Mouse (Mus musculus): ENCODE results near the gene Baiap2. TPM values are rescaled to one million over a fixed set of nuclear protein-coding genes. Genes with fewer than 3 reads are reported as not detected.

Gene Baiap2
- polyA plus RNA-seq, 1 experiment from 2014 or later: 11.6 TPM

- no peak overlapping the region for H3K27ac ChIP-seq
- no peak overlapping the region for H3K4me3 ChIP-seq
- no peak for DNase-seq (ENCODE audit: low spot score)
- WGBS: 72% methylated on average over 8 of the region's 8 CpGs
- H3K27me3 ChIP-seq (ENCODE audit: insufficient read depth, poor library complexity, severe bottlenecking): no peaks in the 10 kb centered on the region
- H3K9me3 ChIP-seq: no peaks in the 10 kb centered on the region
- H3K36me3 ChIP-seq: peaks cover 10% of the 10 kb centered on the region; the same call in 1 of the 2 replicates
- H3K4me1 ChIP-seq: no peaks in the 10 kb centered on the region
Observed at GRCm38 (mm10) chr11:119975739-119976501, 33.4 kb downstream of the Baiap2 start.

DNA sequence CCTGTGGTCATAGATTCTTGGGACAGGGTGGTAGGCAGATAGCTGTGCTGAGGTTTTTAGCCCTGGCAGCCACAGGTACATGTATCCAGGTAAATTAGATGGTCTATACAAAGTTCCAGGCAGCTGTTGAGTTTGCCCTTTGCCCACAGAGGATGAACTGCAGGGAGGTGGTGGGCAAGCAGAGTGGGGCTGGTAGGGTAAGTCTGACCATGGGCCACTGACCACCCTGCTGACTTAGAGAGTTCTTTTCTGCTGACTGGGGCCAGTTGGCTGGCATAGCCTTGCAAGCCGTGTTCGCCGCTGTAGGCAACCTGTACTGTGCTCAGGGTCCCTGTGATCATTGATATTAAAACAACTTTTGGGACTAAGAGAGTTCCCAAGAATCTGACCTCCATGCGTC lies 36.1 kb downstream of the Baiap2 start:
- DNase-seq (ENCODE audit: low spot score): no peak
- no peaks in the 10 kb centered on the region for H3K4me1 ChIP-seq
- no peaks in the 10 kb centered on the region for H3K27me3 ChIP-seq (ENCODE audit: insufficient read depth, poor library complexity, severe bottlenecking)
- WGBS: 89% methylated on average over 4 of the region's 4 CpGs
- no peaks in the 10 kb centered on the region for H3K9me3 ChIP-seq
- no peak overlapping the region for H3K27ac ChIP-seq
- no peak overlapping the region for H3K4me3 ChIP-seq
- peaks cover 14% of the 10 kb centered on the region for H3K36me3 ChIP-seq

DNA sequence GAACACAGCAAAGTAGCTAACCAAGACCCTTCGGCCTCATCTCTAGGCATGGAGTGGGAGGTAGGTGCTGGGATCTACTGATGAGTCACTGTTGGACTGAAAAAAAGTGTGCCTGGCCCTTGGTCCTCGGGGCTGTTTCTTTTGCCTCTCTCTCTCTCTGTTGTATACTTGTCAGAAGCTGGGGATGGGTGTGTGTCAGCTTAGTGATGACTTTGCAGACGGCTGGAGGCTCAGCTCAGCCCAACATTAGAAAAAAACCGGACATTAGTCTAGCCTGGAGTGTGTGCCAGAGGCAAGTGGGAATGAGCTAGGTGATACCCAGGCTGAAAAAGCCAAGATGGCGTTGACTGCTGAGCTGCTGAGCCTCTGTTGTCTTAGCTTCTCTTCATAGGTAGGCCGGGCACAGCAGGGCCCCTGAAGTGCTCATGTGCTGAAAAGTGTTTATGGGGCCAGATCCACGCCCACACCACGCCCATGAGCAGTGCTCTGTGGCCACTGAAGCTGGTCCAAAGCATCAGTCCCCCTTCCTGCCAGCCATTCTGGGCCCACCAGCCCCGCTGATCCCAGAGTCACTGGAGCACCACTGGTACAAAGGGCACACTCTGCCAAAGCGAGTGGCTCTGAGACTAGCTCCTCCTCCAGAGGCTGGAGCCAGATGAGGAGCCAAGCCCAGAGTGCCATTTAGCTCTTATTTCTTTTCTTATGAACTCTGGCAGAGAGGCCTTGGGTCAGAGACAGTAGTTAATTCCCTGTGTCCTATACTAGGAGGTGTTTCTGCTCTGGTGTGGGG lies 37.2 kb downstream of the Baiap2 start:
- Histone ChIP-seq H3K27me3 (ENCODE audit: insufficient read depth, poor library complexity, severe bottlenecking) (no peaks in the 10 kb centered on the region), H3K9me3 (no peaks in the 10 kb centered on the region), H3K27ac (no peak overlapping the region), H3K36me3 (peaks cover 10% of the 10 kb centered on the region), H3K4me3 (no peak overlapping the region), H3K4me1 (no peaks in the 10 kb centered on the region)
- no peak for DNase-seq (ENCODE audit: low spot score)
- WGBS: 76% methylated on average over 10 of the region's 10 CpGs

DNA sequence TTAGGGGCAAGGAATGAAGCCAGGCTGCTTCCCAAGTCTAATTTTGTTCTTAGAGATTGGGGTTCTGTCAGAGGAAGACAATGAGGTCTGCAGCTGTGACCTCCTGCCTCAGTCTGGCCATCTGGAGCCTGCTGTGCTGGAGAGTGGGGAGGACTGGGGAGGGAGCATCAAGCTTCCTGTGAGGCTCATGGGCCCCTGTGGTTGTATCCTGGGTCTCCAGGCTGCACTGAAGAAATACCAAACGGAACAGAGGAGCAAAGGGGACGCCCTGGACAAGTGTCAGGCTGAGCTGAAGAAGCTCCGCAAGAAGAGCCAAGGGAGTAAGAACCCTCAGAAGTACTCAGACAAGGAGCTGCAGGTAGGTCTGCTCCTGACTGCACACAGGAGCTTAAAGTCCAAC lies 39.2 kb downstream of the Baiap2 start:
- DNase-seq (ENCODE audit: low spot score): no peak
- Histone ChIP-seq H3K9me3 (no peaks in the 10 kb centered on the region), H3K27me3 (ENCODE audit: insufficient read depth, poor library complexity, severe bottlenecking) (no peaks in the 10 kb centered on the region), H3K36me3 (peaks cover 9% of the 10 kb centered on the region), H3K27ac (no peak overlapping the region), H3K4me3 (no peak overlapping the region), H3K4me1 (no peaks in the 10 kb centered on the region)
- WGBS: 72% methylated on average over 3 of the region's 3 CpGs

DNA sequence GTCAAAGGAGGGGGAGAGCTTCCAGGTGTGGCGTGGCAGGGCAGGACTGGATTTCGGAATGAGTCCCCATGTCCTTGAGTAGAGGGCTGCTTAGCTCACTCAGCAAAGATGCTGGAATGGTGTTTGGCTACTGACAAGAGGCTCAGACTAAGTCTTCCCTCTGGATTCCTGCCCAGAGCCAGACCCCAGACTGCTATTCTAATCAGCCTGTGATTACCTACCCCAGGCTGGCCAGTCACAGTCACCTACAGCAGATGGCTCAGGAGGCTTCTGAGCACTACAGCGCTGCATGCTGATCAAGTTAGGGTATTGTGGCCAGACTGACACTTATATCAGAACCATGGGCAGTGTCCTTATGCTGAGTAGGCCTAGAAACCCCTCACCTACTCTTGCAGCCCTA lies 39.7 kb downstream of the Baiap2 start:
- Histone ChIP-seq H3K27me3 (ENCODE audit: insufficient read depth, poor library complexity, severe bottlenecking) (no peaks in the 10 kb centered on the region), H3K4me1 (no peaks in the 10 kb centered on the region), H3K27ac (no peak overlapping the region), H3K36me3 (peaks cover 9% of the 10 kb centered on the region), H3K4me3 (no peak overlapping the region), H3K9me3 (no peaks in the 10 kb centered on the region)
- DNase-seq (ENCODE audit: low spot score): no peak
- WGBS: 86% methylated on average over 3 of the region's 3 CpGs

DNA sequence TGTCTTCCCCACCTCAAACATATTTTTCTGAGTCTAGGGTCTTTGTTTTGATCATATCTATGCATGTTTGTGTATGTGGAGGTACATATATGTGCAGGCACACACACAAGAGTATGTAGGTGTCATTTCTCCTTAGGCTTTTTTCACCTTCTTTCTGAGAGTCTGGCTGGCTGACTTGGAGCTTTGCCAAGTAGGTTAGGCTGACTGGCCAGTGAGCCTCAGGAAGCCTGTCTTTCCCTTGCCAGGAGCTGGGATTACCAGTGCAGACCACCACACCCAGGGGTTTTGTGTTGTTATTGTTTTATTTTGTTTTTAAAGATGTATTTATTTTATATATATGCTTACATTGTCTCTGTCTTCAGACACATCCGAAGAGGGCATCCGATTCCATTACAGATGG lies 40.6 kb downstream of the Baiap2 start:
- no peak overlapping the region for H3K27ac ChIP-seq
- H3K4me1 ChIP-seq: peaks cover 4% of the 10 kb centered on the region; the same call in 1 of the 2 replicates
- 86% methylated on average over 2 of the region's 2 CpGs for WGBS
- DNase-seq (ENCODE audit: low spot score): no peak
- no peaks in the 10 kb centered on the region for H3K9me3 ChIP-seq
- H3K4me3 ChIP-seq: no peak overlapping the region
- H3K27me3 ChIP-seq (ENCODE audit: insufficient read depth, poor library complexity, severe bottlenecking): no peaks in the 10 kb centered on the region
- peaks cover 9% of the 10 kb centered on the region for H3K36me3 ChIP-seq

DNA sequence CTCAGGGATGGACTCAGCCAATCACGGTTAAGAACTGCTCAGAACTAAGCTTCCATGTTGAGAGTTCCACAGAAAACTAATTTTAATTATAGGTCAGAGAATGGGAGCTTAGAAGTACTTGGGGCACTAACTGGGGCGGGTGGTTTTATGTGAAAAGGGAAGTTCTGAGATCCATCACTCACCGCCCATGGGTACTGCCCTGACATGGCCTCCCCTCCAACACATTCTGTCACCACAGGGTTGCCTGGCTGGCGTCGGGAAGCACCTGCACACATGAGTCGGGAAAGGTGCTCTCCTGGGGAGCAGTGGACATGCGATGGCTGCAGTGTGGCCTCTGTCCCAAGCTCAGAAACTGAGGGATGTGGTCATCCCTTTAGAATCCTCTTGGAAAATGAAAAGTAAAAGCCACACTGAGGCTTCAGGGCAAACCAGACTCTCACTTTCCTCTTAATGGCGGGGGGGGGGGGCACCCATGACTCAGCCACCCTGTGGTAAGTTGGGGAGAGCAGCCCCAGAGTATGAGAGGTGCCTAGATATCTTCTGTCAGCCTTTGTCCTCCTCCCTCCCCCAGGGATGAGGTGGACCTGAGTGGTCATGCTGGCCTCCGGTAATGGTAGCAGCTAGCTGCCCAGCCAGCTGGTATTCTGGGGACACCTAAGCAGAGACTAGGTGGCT lies 44.3 kb downstream of the Baiap2 start:
- Histone ChIP-seq H3K36me3 (peaks cover 6% of the 10 kb centered on the region; the same call in 1 of the 2 replicates), H3K4me3 (no peak overlapping the region), H3K27me3 (ENCODE audit: insufficient read depth, poor library complexity, severe bottlenecking) (no peaks in the 10 kb centered on the region), H3K4me1 (peaks cover 36% of the 10 kb centered on the region), H3K27ac (no peak overlapping the region), H3K9me3 (no peaks in the 10 kb centered on the region)
- WGBS: 77% methylated on average over 9 of the region's 9 CpGs
- no peak for DNase-seq (ENCODE audit: low spot score)

DNA sequence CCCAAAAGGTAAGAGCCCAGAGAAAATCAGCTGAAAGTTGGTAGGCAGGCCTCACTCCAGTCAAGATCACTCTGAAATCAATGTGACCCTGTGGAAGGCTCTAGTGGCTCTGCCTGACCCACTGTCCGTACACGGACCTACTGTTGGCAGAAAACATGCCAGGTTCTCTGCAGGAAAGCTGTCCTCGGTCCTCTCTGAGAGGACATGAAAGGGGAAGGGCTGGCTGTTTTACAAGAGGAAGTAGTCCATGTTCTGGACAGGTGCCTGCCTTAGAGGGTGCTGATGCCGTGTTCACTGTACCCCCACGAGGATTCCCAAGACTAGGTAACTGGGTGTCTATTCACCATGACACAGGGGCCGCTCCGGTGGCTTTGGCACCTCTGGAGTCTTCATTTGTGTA lies 45.3 kb downstream of the Baiap2 start:
- 85% methylated on average over 7 of the region's 7 CpGs for WGBS

GRCm38 (mm10) chr11:119988391-119988790 lies 45.8 kb downstream of the Baiap2 start:
- no peak for DNase-seq (ENCODE audit: low spot score)
- Histone ChIP-seq H3K4me3 (no peak overlapping the region), H3K36me3 (peaks cover 8% of the 10 kb centered on the region; the same call in 1 of the 2 replicates), H3K9me3 (no peaks in the 10 kb centered on the region), H3K27me3 (ENCODE audit: insufficient read depth, poor library complexity, severe bottlenecking) (no peaks in the 10 kb centered on the region), H3K4me1 (peaks cover 36% of the 10 kb centered on the region), H3K27ac (peak overlapping the region; percentile 69; the same call in 1 of the 2 replicates)
- 87% methylated on average over 7 of the region's 7 CpGs for WGBS

More for the DNA sequence above, 45.3 kb downstream of the Baiap2 start:
- Histone ChIP-seq H3K27me3 (ENCODE audit: insufficient read depth, poor library complexity, severe bottlenecking) (no peaks in the 10 kb centered on the region), H3K36me3 (peaks cover 7% of the 10 kb centered on the region; the same call in 1 of the 2 replicates), H3K9me3 (no peaks in the 10 kb centered on the region), H3K4me1 (peaks cover 36% of the 10 kb centered on the region), H3K4me3 (no peak overlapping the region), H3K27ac (peak overlapping the region; percentile 14; the same call in 1 of the 2 replicates)
- no peak for DNase-seq (ENCODE audit: low spot score)

DNA sequence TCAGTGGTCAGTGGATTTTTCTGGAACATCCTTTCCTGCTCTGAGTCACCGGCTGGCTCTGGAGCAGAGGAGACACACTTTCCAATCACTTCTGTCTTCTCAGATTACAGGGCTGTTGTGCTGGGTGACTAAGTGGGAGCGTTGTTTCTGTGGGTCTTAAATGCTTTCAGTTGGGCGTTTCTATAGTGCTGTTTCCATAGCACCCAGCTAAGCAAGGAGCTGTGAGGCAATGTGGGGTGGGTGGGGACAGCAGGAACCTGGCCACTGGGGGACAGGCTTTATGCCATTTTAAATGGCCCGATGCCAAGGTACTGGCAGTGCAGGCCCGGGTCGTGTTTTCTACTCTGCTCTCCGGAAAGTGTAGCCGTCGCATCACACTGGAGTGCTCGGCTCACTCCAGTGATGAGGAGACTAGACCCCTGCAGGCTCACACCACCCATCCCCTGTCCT lies 46.6 kb downstream of the Baiap2 start:
- Histone ChIP-seq H3K36me3 (peaks cover 7% of the 10 kb centered on the region; the same call in 1 of the 2 replicates), H3K27me3 (ENCODE audit: insufficient read depth, poor library complexity, severe bottlenecking) (no peaks in the 10 kb centered on the region), H3K4me3 (no peak overlapping the region), H3K9me3 (no peaks in the 10 kb centered on the region), H3K4me1 (peaks cover 36% of the 10 kb centered on the region), H3K27ac (peak overlapping the region; percentile 69; the same call in 1 of the 2 replicates)
- 37% methylated on average over 10 of the region's 10 CpGs for WGBS
- DNase-seq (ENCODE audit: low spot score): peak; percentile 84

DNA sequence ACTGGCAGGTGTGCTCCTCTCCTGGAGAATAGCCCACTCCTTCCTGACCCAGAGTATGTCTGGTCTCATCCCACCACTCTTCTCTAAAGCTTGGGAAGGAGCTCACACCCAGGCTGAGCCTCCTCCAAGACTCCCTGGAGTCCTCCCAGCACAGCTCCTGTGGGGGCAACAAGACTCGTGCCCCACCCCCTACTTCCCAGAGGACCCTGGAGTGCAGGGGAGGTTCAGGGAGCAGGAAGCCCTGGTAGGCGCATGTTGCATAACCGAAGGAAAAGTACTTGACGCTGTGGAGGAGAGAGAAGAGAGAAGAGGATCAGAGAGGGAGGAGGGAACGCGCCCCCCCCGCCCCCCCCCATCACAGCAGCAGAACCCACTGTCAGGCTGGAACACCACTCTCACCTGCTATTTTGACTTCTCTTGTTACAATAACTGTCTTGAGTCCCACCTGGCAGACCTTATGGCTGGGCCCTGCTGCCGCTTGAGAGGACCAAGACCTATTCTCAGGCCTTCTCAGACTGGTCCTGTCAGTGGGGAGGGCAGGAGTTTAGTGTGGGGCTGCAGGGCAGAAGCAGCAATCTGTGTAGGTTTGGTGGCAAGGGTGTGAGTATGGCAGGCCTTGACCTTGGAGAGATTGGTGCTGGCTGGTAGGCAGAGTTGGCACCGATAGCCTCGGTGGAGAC lies 48.2 kb downstream of the Baiap2 start:
- H3K4me1 ChIP-seq: peaks cover 36% of the 10 kb centered on the region
- H3K36me3 ChIP-seq: peaks cover 18% of the 10 kb centered on the region; the same call in 1 of the 2 replicates
- peak overlapping the region; percentile 65; the same call in 1 of the 2 replicates for H3K27ac ChIP-seq
- no peak for DNase-seq (ENCODE audit: low spot score)
- no peaks in the 10 kb centered on the region for H3K27me3 ChIP-seq (ENCODE audit: insufficient read depth, poor library complexity, severe bottlenecking)
- H3K4me3 ChIP-seq: 0 out of 2 replicates have a peak overlapping the region, but pooled peaks have one; percentile 16
- H3K9me3 ChIP-seq: no peaks in the 10 kb centered on the region
- 53% methylated on average over 10 of the region's 10 CpGs for WGBS

- 0 out of 2 replicates have a peak overlapping the region, but pooled peaks have one; percentile 65 for H3K27ac ChIP-seq
Observed at GRCm38 (mm10) chr11:119991338-119991678, 48.7 kb downstream of the Baiap2 start.

More at GRCm38 (mm10) chr11:119991338-119991678, 48.7 kb downstream of the Baiap2 start:
- Histone ChIP-seq H3K9me3 (no peaks in the 10 kb centered on the region), H3K36me3 (peaks cover 23% of the 10 kb centered on the region; the same call in 1 of the 2 replicates), H3K4me1 (peaks cover 36% of the 10 kb centered on the region), H3K4me3 (0 out of 2 replicates have a peak overlapping the region, but pooled peaks have one; percentile 16), H3K27me3 (ENCODE audit: insufficient read depth, poor library complexity, severe bottlenecking) (no peaks in the 10 kb centered on the region)
- peak; percentile 93 for DNase-seq (ENCODE audit: low spot score)
- 16% methylated on average over 10 of the region's 10 CpGs for WGBS

All from heart, embryonic 10.5 days (tissue).